Mouse (Mus musculus): ENCODE data around the gene Gm10282. TPM values are rescaled to one million over a fixed set of nuclear protein-coding genes. Genes with fewer than 3 reads are reported as not detected.

Gene Gm10282
- polyA plus RNA-seq (2012; rRNA removed), result 3.7 and 6.4 TPM in 2 replicates

- DNase-seq (ENCODE audit: extremely low spot score in 1 of 2, low spot score in 1 of 2), result no peak
Measured at GRCm38 (mm10) chr8:72305210-72305905, at the start of gene Gm10282. Gene Gm10282 (minus strand): TSS chr8:72305260.

DNA sequence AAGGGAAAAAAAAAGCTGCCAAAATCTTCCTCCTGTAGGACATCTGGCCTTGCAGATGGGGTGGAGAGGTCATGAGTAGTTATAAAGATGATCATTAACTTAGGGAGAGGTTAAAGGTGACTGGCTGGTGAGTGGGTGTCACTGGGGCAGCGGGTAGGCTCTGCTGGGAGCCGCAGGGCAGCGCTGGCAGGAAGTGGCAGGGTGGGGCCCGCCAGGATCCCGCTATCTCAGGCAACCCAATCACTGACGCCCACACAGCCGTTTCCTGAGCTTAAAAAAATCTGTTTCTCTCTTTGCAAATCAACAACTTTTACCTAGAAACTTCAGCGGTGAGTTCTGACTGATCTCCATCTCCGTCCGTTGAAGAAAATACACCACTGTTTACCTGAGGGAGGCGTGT lies 49.2 kb upstream of the Gm10282 start:
- DNase-seq (ENCODE audit: extremely low spot score in 1 of 2, low spot score in 1 of 2), result peak in 1 of 2 experiments; percentile 37

DNA sequence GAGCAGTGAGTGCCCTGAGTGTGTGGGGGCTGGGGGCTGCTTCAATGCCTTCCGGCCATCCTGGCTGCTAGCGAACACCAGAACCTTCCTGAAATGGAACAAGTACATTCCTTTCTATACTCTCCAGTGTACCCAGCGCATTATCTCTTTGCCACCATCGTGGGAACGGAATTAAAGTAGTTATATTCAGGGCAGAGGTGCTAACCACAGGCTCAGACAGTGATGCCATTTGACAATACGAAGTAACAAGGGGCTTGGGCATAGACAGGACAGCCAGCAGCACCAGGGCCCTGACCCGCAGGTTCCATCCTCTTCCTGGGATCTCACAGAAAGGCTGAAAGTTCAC lies 48.6 kb upstream of the Gm10282 start:
- no peak for DNase-seq (ENCODE audit: extremely low spot score in 1 of 2, low spot score in 1 of 2)

GRCm38 (mm10) chr8:72352951-72353699 lies 48.1 kb upstream of the Gm10282 start:
- DNase-seq (ENCODE audit: extremely low spot score in 1 of 2, low spot score in 1 of 2), result no peak

DNA sequence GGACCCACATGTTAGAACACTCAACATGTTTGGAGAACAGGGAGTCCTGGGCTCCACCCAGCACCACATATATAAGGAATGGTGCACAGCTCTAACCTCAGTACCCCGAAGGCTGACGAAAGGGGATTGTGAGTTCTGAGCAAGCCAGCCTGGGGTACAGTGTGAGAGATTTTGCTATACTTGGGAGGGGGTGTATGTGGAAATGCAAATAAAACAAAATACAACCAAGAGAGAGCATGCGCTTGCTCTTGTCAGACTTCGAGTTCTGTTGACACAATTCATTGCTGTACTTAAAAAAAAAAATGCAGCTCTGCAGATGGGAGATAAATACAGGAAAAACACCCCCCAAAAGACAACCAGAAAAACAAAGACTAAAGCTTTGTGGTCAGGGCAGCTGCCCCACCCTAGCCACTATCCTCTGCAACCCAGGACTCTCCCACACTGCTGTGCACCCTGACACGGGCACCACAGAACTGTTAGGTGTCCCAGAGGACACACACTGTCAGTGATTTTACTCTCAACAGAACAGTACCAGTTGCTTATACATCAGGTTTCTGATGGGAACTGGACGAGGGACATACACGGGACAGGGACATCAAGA lies 46.4 kb upstream of the Gm10282 start:
- DNase-seq (ENCODE audit: extremely low spot score in 1 of 2, low spot score in 1 of 2), result no peak

- DNase-seq (ENCODE audit: extremely low spot score in 1 of 2, low spot score in 1 of 2), result no peak
Measured at GRCm38 (mm10) chr8:72350727-72351126, 45.7 kb upstream of the Gm10282 start.

DNA sequence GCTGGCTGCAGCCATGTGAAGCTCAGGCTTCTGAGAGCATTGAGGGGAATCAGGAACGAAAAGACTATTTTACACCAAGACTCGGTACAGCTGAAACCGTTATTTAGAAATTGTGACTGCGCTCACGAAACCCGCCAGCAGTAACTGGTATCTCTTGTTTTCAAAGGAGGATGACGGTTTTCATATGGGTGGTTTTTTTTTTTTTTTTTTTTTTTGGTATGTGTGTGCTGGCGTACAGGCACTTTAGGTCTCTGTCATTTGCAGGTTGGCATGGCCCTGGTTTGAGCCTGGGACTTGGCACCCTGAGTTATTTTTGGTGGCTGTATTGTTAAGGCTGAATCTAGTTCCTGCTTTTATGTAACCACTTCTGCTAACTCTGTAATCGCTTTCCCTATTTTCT lies 44.8 kb upstream of the Gm10282 start:
- no peak for DNase-seq (ENCODE audit: extremely low spot score in 1 of 2, low spot score in 1 of 2)

GRCm38 (mm10) chr8:72348956-72349355 lies 43.9 kb upstream of the Gm10282 start:
- DNase-seq (ENCODE audit: extremely low spot score in 1 of 2, low spot score in 1 of 2), result no peak

- no peak for DNase-seq (ENCODE audit: extremely low spot score in 1 of 2, low spot score in 1 of 2)
Measured at GRCm38 (mm10) chr8:72348114-72348513, 43.1 kb upstream of the Gm10282 start.

- no peak for DNase-seq (ENCODE audit: extremely low spot score in 1 of 2, low spot score in 1 of 2)
Measured at GRCm38 (mm10) chr8:72347553-72347952, 42.5 kb upstream of the Gm10282 start.

DNA sequence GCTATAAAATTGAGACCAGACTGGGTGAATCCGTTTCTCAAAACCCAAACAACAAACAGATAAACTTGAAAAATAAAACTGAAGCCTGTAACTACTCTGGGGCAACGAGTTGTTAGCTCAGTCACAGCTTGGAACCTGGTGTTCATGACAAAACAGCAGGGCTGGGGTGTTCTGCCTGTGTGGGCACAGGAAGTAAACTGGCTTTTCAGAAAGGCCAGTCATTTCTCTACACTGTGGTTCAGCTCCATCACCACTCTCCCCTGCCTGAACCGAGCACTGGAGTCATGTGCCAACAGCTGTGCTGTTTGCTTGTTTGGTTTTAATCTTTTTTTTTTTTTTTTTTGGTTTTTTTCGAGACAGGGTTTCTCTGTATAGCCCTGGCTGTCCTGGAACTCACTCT lies 38.7 kb upstream of the Gm10282 start:
- no peak for DNase-seq (ENCODE audit: extremely low spot score in 1 of 2, low spot score in 1 of 2)

- no peak for DNase-seq (ENCODE audit: extremely low spot score in 1 of 2, low spot score in 1 of 2)
Measured at GRCm38 (mm10) chr8:72342556-72343300, 37.7 kb upstream of the Gm10282 start.

DNA sequence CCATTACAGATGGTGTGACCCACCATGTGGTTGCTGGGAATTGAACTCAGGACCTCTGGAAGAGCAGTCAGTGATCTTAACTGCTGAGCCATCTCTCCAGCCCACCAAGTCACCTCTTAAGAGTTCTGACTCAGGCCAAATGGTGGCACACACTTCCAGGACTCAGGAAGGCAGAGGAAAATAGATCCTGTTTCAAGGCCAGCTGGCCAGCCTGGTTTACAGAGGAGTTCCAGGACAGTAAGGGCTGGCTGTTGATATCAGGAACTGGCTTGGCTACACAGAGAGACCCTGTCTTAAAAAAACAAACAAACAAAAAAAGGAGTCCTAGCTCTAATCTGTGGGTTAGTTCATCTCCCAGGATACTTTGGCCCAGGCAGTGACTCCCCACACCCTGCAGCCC lies 32.0 kb upstream of the Gm10282 start:
- no peak for DNase-seq (ENCODE audit: extremely low spot score in 1 of 2, low spot score in 1 of 2)

GRCm38 (mm10) chr8:72336273-72336672 lies 31.2 kb upstream of the Gm10282 start:
- DNase-seq (ENCODE audit: extremely low spot score in 1 of 2, low spot score in 1 of 2), result no peak

- no peak for DNase-seq (ENCODE audit: extremely low spot score in 1 of 2, low spot score in 1 of 2)
Measured at GRCm38 (mm10) chr8:72334144-72334641, 29.1 kb upstream of the Gm10282 start.

DNA sequence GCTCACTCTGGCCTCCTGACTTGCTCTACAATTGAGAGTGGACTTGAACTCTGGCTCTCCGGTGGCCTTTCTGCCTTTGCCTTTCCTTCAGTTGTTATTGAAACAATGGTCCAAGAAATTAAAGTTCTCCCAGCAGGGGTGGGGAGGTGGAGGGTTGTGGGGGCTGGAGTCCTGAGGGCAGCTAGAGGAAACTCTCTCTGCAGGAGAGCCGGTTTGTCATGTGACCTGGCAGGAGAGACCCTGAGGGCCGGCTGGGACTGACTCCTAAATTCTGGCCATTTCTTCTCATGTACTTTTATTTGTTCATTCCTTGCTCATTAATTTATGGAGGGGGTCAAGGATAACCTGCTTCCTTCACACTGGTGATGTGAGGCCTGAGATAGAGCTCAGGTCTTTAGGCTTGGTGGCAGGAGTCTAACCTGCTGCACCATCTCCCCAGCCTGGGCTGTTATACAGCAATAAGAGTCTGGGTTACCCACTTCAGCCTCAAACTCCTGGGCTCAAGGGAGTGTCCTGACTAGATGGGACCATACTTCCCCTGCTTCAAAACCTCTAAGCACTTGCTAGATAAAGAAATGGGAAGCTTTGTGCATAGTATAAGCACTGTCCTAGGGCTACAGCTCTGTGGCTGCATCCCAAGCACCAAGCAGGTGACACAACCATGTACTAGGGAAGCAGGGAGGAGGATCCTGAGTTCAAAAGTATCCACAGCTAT lies 28.5 kb upstream of the Gm10282 start:
- DNase-seq (ENCODE audit: extremely low spot score in 1 of 2, low spot score in 1 of 2), result no peak

DNA sequence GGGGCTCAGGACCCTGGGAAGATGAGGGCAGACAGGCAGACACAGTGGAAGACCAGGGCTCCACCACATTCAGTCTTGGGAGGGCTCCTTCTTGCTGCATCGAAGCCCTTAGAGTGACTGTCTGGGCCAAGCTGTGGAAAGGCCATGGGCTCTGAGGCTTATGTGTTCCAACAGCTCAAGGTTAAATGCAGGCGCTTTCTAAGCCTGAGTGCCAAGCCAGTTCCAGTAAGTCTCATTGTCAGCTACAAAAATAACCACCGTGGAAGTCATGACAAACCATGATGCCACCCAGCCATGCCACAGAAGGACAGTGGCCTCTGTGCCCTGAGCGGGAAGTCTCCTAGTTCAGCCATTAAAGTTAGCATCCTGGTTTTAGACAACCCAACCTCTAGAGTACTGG lies 26.6 kb upstream of the Gm10282 start:
- no peak for DNase-seq (ENCODE audit: extremely low spot score in 1 of 2, low spot score in 1 of 2)

DNA sequence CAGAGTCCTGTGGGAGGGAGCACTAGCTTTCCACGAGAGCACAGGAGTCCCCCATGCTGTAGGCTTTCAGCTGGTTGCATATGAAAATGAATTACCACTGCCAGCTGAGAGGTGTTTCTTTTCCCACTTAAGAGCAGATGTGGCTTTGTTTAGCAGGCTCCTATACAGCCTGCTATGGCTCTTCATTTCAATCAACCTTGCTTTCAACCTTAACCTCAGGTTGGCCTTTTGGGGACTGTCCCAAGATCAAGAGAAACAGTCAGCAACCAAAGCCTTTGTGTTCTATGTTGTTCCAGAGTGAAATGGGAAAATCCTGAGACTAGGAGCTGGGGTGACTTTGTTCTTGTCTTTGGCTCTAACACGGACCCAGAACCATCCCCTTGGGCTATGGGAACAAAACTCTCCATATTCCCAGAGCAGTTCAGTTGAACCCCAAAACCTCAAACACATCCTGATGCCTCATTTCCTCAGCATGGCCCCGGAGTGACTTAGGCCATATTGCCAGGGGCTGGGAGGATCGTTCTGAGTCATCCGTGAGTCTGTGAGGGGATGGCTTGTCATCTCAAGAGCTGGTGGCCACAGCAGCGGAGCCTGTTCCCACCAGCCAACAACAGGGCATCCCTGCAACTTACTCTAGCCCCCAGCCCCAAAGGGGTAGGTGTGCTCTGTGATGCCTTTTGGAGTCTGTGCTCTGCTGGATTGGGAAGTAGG lies 25.9 kb upstream of the Gm10282 start:
- no peak for DNase-seq (ENCODE audit: extremely low spot score in 1 of 2, low spot score in 1 of 2)

DNA sequence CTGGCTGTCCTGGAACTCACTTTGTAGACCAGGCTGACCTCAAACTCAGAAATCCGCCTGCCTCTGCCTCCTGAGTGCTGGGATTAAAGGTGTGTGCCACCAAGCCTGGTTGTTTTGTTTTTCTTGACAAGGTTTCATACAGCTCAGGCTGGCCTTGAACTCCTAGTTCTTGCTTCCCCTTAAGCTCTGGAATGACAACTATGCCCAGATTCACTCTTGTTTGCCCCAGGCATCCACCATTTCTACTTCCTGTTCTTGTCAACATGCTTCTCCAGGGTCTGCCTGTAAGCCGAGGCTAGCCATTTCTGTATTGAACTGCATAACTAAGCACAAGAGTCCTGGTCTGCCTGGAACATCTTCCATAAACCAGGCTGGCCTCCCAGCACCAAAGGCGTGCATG lies 24.1 kb upstream of the Gm10282 start:
- DNase-seq (ENCODE audit: extremely low spot score in 1 of 2, low spot score in 1 of 2), result no peak

DNA sequence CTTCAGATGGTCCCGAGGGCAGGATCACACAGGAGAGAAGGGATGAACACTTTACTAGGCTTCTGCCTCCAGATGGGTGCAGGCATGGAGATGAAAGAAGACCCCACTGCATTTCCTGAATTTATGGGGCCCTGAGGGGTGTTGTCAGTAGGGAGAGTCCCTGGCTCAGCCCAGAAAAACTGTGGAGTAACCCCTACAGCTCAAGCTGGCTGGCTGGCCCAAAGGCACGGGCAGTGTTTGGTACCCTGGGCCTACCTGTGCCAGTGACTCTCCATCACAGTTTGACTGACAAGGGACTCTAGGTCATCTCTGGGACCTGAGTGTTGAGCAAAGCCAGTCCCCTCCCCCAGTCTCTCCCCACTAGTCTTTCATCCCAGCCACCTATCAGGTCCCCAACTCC lies 19.6 kb upstream of the Gm10282 start:
- no peak for DNase-seq (ENCODE audit: extremely low spot score in 1 of 2, low spot score in 1 of 2)
